Mouse (Mus musculus) bone marrow, adult 2 months (tissue): Measurements from ENCODE around the gene Rhobtb1.

Source experiments
- CTCF ChIP-seq: fragments of 200-500 bp; IDR thresholded peaks from 2 replicates; pipeline ENCODE4 v1.5.1; 2011; ENCODE audit warnings: low read length, control low read depth; ENCODE audit not compliant: control insufficient read depth, insufficient read depth
- POLR2A ChIP-seq: fragments of 200-500 bp; IDR thresholded peaks from 2 replicates; pipeline ENCODE4 v1.6.1; 2011; ENCODE audit warnings: low read depth, mild to moderate bottlenecking, control low read depth, low read length, borderline replicate concordance; ENCODE audit not compliant: control insufficient read depth

GRCm38 (mm10) chr10:69313944-69314343 is 162.7 kb downstream of the Rhobtb1 start:
- TF ChIP-seq POLR2A (no peak), CTCF (no peak)
